Mouse (Mus musculus): ENCODE data around the gene Prima1.
A peak's percentile ranks its signal among the peaks of the same experiment; 100 is the strongest.

Prima1 gene

DNA sequence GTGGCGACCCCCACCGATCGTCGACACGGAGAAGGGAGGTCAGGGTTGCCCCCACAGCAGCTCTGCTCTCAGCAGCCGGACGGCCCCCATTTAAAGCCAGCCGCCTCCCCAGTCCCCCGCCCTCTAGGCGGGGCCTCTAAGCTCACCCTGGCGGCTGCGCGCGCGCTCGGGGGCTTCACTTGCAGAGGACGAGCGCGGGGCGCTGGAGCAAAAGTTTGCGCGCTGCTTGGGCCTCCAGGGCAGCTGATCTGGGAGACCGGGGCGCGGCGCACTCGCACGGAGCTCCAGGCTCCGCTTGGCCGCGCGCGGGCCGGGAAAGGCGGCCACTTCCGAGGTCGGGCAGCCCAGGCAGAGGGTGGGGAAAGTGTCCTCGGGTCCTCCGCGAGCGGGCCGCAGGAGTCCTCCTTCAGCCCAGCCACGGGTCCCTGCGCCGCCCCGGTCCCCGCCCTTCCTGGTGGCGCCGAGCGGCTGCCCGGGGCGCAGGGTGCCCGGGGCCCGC is at the start of gene Prima1:
Gene Prima1, minus strand, starts transcription at position 68 of the 499 bp plus-strand sequence.
- peak; percentile 79 for DNase-seq (ENCODE audit: low spot score)

- DNase-seq (ENCODE audit: low spot score), result no peak
Measured at GRCm38 (mm10) chr12:103287276-103287675, 45.3 kb upstream of the Prima1 start.

- DNase-seq (ENCODE audit: low spot score), result no peak
Measured at GRCm38 (mm10) chr12:103283411-103283810, 41.5 kb upstream of the Prima1 start.

GRCm38 (mm10) chr12:103282936-103283335 is 41.0 kb upstream of the Prima1 start:
- no peak for DNase-seq (ENCODE audit: low spot score)

- no peak for DNase-seq (ENCODE audit: low spot score)
Measured at GRCm38 (mm10) chr12:103281912-103282311, 40.0 kb upstream of the Prima1 start.

- no peak for DNase-seq (ENCODE audit: low spot score)
Measured at GRCm38 (mm10) chr12:103281491-103281890, 39.5 kb upstream of the Prima1 start.

GRCm38 (mm10) chr12:103276422-103276821 is 34.5 kb upstream of the Prima1 start:
- no peak for DNase-seq (ENCODE audit: low spot score)

- no peak for DNase-seq (ENCODE audit: low spot score)
Measured at GRCm38 (mm10) chr12:103273732-103274131, 31.8 kb upstream of the Prima1 start.

GRCm38 (mm10) chr12:103273051-103273450 is 31.1 kb upstream of the Prima1 start:
- no peak for DNase-seq (ENCODE audit: low spot score)

- no peak for DNase-seq (ENCODE audit: low spot score)
Measured at GRCm38 (mm10) chr12:103272176-103272575, 30.2 kb upstream of the Prima1 start.

DNA sequence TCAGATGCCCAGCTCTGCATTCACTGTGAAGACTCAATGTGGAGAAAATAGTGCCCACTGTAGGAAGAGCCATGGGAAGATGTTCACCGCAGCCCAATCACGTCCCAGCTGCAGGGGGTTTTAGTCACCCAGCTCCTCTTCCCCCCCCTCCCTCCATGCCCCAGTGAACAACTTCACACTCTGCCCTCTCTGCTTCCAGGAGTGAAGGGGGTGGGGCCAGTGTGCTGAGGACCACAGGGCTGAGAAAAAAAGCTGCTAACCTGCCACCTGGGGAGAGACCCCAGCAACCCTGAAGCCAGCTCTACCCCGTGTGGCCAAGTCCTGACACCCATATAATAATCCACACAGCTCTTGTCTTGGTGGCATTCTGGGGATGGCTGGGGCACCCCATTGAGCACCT is 24.7 kb upstream of the Prima1 start:
- no peak for DNase-seq (ENCODE audit: low spot score)

DNA sequence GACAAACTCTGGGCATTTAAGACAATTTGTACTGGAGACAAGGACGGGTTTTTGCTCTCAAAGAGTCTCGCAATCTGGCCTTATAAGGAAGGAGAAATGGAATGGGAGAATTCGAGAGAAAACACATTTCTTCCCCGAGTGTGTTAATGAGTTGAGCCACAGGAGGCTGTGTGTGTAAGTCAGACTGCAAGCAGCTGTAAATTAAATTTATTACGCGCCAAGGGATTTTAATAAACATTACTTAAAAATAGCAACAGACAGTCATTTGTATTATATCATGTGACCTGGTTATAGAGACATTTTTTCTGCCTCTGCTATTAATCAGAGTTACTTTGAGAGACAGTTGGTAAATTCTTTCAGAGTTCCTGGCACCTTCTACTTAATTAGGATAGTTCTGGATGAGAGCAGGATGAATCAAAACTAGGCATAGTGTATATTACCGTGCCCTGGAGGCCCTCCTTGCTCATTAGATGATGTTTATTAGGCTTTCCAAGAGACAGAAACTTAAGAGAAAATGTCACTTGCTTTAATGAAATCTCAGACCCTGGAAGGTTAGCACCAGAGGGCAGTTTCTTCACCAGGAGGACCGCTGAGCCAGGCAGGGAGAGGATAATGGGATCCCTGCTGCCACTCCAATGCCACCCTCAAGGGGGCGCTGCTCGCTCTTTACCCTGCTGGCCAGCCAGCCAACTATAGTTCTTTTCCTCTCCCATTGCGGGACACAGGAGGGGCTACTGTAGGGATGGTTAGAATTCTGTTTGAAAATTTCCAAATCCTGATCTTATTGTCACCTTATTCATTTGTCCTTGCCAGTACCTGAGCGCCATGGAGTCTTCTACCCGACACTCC is 20.3 kb upstream of the Prima1 start:
- peak; percentile 58 for DNase-seq (ENCODE audit: low spot score)

DNA sequence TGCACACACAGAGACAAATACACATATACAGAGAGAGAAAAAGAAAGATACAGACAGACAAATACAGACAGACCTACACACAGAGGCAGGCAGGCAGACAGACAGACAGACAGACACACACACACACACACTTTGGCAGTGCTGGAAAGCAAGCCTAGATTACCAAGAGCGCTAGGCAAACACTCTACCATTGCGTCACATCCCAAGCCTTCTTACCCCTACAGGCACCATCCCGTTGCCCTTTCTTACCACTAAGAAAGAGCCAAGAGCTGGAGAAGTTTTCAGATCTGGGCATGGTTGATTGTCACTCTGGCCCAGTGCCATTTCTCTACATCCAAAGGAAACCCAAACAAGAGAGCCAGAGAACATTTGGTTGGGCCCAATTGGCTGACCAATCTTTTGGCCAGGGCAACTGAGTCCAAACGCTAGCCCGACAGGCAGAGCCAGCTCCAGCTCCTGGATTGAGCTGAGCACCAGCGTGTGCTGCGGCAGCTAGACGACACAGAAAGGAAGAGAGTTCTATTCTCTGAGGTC is 11.0 kb upstream of the Prima1 start:
- DNase-seq (ENCODE audit: low spot score), result no peak

DNA sequence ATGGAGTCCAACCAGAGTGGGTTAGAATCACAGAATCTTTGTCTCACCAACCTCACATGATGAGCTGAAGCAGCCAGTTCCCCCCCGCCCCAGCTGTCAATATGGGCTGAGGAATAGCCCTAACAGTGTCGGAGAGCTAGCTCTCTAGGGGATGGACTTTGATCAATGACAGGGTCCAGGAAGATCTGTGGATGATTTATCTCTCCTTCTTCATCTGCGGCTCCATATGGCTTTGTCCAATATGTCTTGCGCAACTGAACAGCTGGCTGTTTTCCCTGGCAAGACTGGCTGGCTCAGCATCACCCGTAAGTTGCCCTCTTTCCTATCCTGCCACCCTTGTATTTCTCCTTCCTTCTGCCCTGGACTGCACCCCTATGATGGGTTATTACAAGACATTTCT is 9.2 kb upstream of the Prima1 start:
- DNase-seq (ENCODE audit: low spot score), result no peak

DNA sequence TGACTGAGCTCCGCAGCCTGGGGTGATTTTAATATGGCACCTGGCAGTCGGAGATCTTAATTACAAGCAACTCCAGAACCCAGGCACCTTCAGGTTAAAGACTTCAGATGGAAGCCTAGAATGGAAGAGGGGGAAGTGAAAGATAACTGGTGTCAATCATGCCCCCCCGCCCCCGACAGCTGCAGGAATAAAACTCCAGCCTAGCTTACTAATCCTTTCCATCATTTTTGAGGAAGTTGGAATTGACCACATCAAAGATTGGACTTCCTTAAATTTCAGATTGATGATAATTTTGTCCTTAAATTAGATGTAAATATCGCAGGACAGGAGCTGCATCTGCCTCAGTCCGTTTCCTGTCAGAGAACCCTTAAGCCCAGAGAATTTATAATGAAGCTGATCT is 8.4 kb upstream of the Prima1 start:
- DNase-seq (ENCODE audit: low spot score), result no peak

DNA sequence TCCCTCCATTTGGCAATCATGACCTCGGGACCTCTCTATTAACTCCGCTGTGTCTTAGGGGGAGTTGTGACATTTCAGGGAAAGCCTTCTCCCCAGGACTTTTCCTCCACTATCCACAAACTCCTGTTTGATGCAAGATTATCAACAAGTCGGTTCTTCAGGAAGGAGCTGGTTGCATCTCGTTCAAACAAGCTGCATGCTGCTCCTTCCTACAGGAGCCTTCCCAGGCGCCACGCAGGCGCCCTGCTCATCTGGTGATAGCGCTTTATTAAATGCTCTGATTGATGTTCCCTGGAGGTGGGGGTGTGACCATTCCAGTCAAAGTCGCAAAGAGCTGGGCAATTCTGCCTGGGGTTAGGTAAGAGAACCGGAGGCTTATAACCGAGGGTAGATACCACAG is 1.1 kb upstream of the Prima1 start:
- peak; percentile 22 for DNase-seq (ENCODE audit: low spot score)

- DNase-seq (ENCODE audit: low spot score), result peak; percentile 75
Measured at GRCm38 (mm10) chr12:103242591-103243025, 658 bp upstream of the Prima1 start.

GRCm38 (mm10) chr12:103241311-103242082 is 453 bp downstream of the Prima1 start:
- DNase-seq (ENCODE audit: low spot score), result peak; percentile 40

- no peak for DNase-seq (ENCODE audit: low spot score)
Measured at GRCm38 (mm10) chr12:103238924-103239460, 3.0 kb downstream of the Prima1 start.

DNA sequence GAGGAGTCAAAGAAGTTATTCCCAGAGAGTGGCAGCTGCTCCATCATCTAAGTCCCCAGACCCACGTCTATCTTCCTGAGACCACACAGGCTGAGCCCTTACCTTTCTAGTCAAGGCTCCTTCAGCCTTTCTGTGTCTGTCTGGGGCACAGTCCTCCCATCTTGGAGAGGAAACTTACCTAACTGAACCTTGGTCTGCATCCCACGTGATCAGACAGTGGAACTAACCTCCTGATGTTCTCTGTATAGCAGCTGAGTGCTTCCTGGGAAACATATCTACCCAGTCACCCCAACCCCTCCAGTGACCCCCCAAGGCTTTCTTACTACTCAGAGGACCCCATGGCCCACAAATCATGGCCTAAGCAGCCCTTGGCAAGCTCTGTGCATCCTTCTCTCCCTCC is 6.1 kb downstream of the Prima1 start:
- no peak for DNase-seq (ENCODE audit: low spot score)

DNA sequence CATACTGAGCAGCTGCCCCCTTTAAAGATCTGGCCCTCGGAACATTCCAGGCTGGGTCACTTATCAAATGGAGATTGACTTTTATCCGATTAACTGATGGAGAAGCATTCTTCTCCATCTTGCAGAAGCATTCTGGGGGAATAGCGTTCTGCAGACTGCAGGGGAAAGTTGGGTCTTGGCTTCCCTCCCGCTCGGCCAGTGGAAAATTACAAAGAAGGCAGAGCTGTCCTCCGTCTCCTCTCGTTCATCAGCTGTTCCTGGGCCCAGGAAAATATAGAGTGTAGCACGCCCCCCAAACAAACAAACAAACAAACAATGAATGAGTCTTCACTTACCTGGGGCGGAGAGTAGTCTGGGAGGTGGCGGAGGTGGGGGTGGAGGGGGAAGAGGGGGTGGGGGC is 6.7 kb downstream of the Prima1 start:
- no peak for DNase-seq (ENCODE audit: low spot score)

DNA sequence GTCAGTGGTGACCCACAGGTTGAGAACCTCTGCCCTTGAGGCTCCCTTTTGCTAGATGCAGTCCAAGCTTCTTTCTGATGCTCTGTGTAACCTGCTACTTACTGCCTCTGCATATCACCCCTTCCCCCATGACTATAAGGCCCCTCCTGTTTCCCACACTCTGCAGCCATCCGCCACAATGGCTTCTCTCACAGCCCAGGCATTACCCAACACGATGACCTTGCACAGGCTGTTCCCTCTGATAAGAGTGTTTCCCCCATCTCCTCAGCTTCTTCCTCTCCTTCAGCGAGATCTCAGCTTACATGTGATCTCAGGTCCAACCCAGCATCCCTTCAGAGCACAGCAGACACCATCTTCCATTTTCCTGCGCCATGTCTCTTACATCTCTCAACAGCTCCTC is 12.9 kb downstream of the Prima1 start:
- DNase-seq (ENCODE audit: low spot score), result no peak
